9 mouse cellular contexts compared by ENCODE assay signal in the genomic region with DNA sequence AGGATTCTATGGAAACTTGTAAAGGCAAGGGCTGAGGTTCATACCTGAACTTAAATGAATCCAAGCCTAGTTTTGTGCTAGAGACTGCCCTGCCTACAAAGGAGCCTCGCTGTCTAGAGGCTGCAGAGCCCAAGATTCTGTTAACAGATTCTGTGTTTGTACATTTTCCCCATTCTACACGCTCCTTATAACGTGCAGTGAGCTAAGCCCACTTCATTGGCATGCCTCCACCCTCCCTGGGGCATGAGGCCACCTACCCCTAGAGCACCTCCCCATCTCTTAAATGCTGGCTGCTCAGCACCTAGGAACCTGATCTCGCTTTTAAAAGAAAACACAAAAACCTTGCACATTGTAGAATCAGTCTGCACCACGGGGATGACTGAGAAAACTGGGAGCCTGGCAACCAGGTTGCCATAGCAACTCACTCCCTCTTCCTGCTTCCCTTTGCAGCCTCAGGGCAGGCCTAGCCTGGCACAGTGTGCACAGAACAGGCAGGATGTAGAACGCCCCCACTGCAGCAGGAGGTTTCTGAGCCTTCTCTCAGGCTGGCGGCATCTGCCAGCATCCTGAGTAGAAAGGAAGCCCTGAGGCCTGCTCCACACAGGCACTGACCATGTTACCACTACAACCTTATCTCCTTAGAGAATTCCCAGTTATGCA.
DNase-seq lines count a peak whose midpoint lies in the region; ATAC-seq and TF ChIP-seq lines count a peak whose summit lies in the region.
"Had no signal": no experiment of that assay in that cellular context is flagged by ENCODE, and none has a peak within 500 bp of the region (broad histone marks: within the 10 kb centered on the region; RNA-seq: fewer than 3 reads in every experiment).

No protein-coding gene starts in this region.

- no peaks in the 10 kb centered on the region for H3K9me3 ChIP-seq in intestine, embryonic 15.5 days
- H3K9me3 ChIP-seq in liver, postnatal 0 days (ENCODE audit: low read length): no peaks in the 10 kb centered on the region

- H3K27me3 ChIP-seq in intestine, embryonic 15.5 days (replicated peaks): no peaks in the 10 kb centered on the region
- peaks cover 4% of the 10 kb centered on the region; the same call in 1 of the 2 replicates for H3K27me3 ChIP-seq in liver, postnatal 0 days (ENCODE audit: insufficient read depth, low read length)

- H3K4me2 ChIP-seq in intestine, embryonic 15.5 days (replicated peaks): no peak overlapping the region
- no peak overlapping the region for H3K4me2 ChIP-seq in liver, postnatal 0 days (ENCODE audit: low read depth, low read length)

- H3K9ac ChIP-seq in intestine, embryonic 15.5 days: no peak overlapping the region
- no peak overlapping the region for H3K9ac ChIP-seq in liver, postnatal 0 days (replicated peaks)

- H3K4me3 ChIP-seq in intestine, embryonic 15.5 days (replicated peaks): no peak overlapping the region
- H3K4me3 ChIP-seq in liver, postnatal 0 days (ENCODE audit: low read depth, low read length): no peak overlapping the region

- ATAC-seq in intestine, embryonic 15.5 days: no peak
- ATAC-seq in liver, postnatal 0 days: no peak

- intact Hi-C loops in left cerebral cortex, postnatal 14 days (cut with DNase I): loop anchor here (10.0 kb wide), 1 partner anchor 337 kb away; no protein-coding TSS in a partner anchor

- TF ChIP-seq EP300 in liver, postnatal 0 days (IDR thresholded peaks at IDR 0.05; ENCODE audit: low read depth): no peak

- no peaks in the 10 kb centered on the region for H3K36me3 ChIP-seq in intestine, embryonic 15.5 days
- no peaks in the 10 kb centered on the region for H3K36me3 ChIP-seq in liver, postnatal 0 days (replicated peaks; ENCODE audit: insufficient read depth, low read length)
- H3K36me3 ChIP-seq: G1E had no signal

- H3K27ac ChIP-seq in intestine, embryonic 15.5 days: no peak overlapping the region
- H3K27ac ChIP-seq in liver, postnatal 0 days (ENCODE audit: low read depth): no peak overlapping the region

- WGBS in intestine, embryonic 15.5 days: 35% methylated on average over 7 of the region's 7 CpGs
- 41% methylated on average over 7 of the region's 7 CpGs for WGBS in liver, postnatal 0 days (ENCODE audit: insufficient replicate concordance)

- DNase-seq in Muller cell, postnatal 12 days (ENCODE audit: inconsistent ontology term): peak; percentile 49
- peak; percentile 89 for DNase-seq in cerebellum, postnatal 25 days
- peak; percentile 88 to 93 for DNase-seq in frontal cortex, postnatal 14 days (ENCODE audit: low spot score in 2 of 2)
- peak; percentile 94 to 98 for DNase-seq in left cerebral cortex, postnatal 14 days (ENCODE audit: low spot score in 2 of 2)
- peak; percentile 90 for DNase-seq in retina, postnatal 1 day
- no peak for DNase-seq in spleen, adult 12 weeks (ENCODE audit: low spot score)
- no peak for DNase-seq in liver, postnatal 0 days

- H3K4me1 ChIP-seq in intestine, embryonic 15.5 days (replicated peaks): no peaks in the 10 kb centered on the region
- no peaks in the 10 kb centered on the region for H3K4me1 ChIP-seq in liver, postnatal 0 days (ENCODE audit: insufficient read depth)

- TF ChIP-seq CTCF in liver, postnatal 0 days (IDR thresholded peaks at IDR 0.05; ENCODE audit: low read depth): no peak

Comparison
In these comparisons a context has a peak if more than half of its experiments do, and no peak if none do; other contexts are left out.
1. DNase-seq: peak in Muller cell, postnatal 12 days (single experiment), cerebellum, postnatal 25 days (2 of 2), frontal cortex, postnatal 14 days (2 of 2), left cerebral cortex, postnatal 14 days (2 of 2) and retina, postnatal 1 day (single experiment); none in spleen, adult 12 weeks (single experiment) and liver, postnatal 0 days (single experiment).